Mouse (Mus musculus) layer of hippocampus, adult 18-20 months (tissue): ENCODE results near the gene Plekhj1. TPM values are rescaled to one million over a fixed set of nuclear protein-coding genes. Genes with fewer than 3 reads are reported as not detected.

Source experiments
- DNase-seq, 2 experiments: peaks; one replicate each; pipeline ENCODE4 v3.0.0; 2022; ENCODE audit warnings: low spot score in 2 of 2
- total RNA-seq, 2 experiments: library from RNA; stranded (reverse); gene quantifications; 2 replicates each; pipeline ENCODE4 v1.2.3; 2021

The Plekhj1 gene
- total RNA-seq, 2 experiments from 2014 or later: 63.3 to 71.2 TPM

- DNase-seq: no peak
Measured at GRCm38 (mm10) chr10:80784871-80785270, 13.6 kb downstream of the Plekhj1 start.

- no peak for DNase-seq
Measured at GRCm38 (mm10) chr10:80784302-80784701, 14.1 kb downstream of the Plekhj1 start.

- DNase-seq: no peak
Measured at GRCm38 (mm10) chr10:80779565-80779964, 18.9 kb downstream of the Plekhj1 start.

GRCm38 (mm10) chr10:80777123-80777522, 21.3 kb downstream of the Plekhj1 start:
- DNase-seq: no peak

- DNase-seq: no peak
Measured at GRCm38 (mm10) chr10:80776358-80776869, 22.0 kb downstream of the Plekhj1 start.

GRCm38 (mm10) chr10:80775731-80776130, 22.7 kb downstream of the Plekhj1 start:
- DNase-seq: no peak

- DNase-seq: no peak
Measured at GRCm38 (mm10) chr10:80774981-80775380, 23.4 kb downstream of the Plekhj1 start.

- DNase-seq: peak; percentile 87 to 95
Measured at GRCm38 (mm10) chr10:80774549-80774948, 23.9 kb downstream of the Plekhj1 start.

- no peak for DNase-seq
Measured at GRCm38 (mm10) chr10:80773816-80774215, 24.6 kb downstream of the Plekhj1 start.

- DNase-seq: no peak
Measured at GRCm38 (mm10) chr10:80768365-80768764, 30.1 kb downstream of the Plekhj1 start.

- DNase-seq: no peak
Measured at GRCm38 (mm10) chr10:80766161-80766815, 32.1 kb downstream of the Plekhj1 start.

- DNase-seq: no peak
Measured at GRCm38 (mm10) chr10:80765746-80766145, 32.7 kb downstream of the Plekhj1 start.

GRCm38 (mm10) chr10:80763502-80763901, 34.9 kb downstream of the Plekhj1 start:
- DNase-seq: no peak

GRCm38 (mm10) chr10:80761821-80762220, 36.6 kb downstream of the Plekhj1 start:
- no peak for DNase-seq

GRCm38 (mm10) chr10:80760596-80761524, 37.6 kb downstream of the Plekhj1 start:
- no peak for DNase-seq

- no peak for DNase-seq
Measured at GRCm38 (mm10) chr10:80758651-80759050, 39.8 kb downstream of the Plekhj1 start.

GRCm38 (mm10) chr10:80757717-80758116, 40.7 kb downstream of the Plekhj1 start:
- DNase-seq: peak; percentile 60 to 71

- peak in 1 of 2 experiments; percentile 36 for DNase-seq
Measured at GRCm38 (mm10) chr10:80756967-80757366, 41.5 kb downstream of the Plekhj1 start.

- no peak for DNase-seq
Measured at GRCm38 (mm10) chr10:80756509-80756908, 41.9 kb downstream of the Plekhj1 start.

- DNase-seq: no peak
Measured at GRCm38 (mm10) chr10:80756099-80756498, 42.3 kb downstream of the Plekhj1 start.

- no peak for DNase-seq
Measured at GRCm38 (mm10) chr10:80755291-80756015, 43.0 kb downstream of the Plekhj1 start.
